Mouse (Mus musculus) hindbrain, embryonic 15.5 days (tissue): ENCODE measurements at regions not wholly inside any gene's neighbourhood (a gene's known extent, or its start where the extent isn't known, plus 50 kb on each side); places are given as distances from the start of the nearest gene placed in this dataset.
"Not testable (repeated sequence)": the region's sequence is repeated elsewhere in the genome, so short reads cannot be mapped to it uniquely, and the experiment has no call there.

Experiments used
- ATAC-seq: fragments of 200-750 bp; cut with Nextera tagmentation; 2 replicates; pipeline ENCODE4 v1.8.0; 2017; ENCODE audit warnings: low read depth, moderate number of reproducible peaks, moderate TSS enrichment; ENCODE audit not compliant: low FRiP score
- H3K27ac ChIP-seq: fragments of 300-500 bp; sonication (generic); replicated peaks from 2 replicates; pipeline ENCODE4 v1.5.1; 2015; ENCODE audit warnings: mild to moderate bottlenecking, inconsistent platforms
- H3K27me3 ChIP-seq: fragments of 300-500 bp; sonication (generic); 2 replicates; pipeline ENCODE4 v1.6.1; 2015; ENCODE audit warnings: control low read depth, inconsistent platforms
- H3K36me3 ChIP-seq: fragments of 300-500 bp; sonication (generic); 2 replicates; pipeline ENCODE4 v1.6.1; 2015; ENCODE audit warnings: control low read depth, inconsistent platforms
- H3K4me1 ChIP-seq: fragments of 300-500 bp; sonication (generic); replicated peaks from 2 replicates; pipeline ENCODE4 v1.6.1; 2015; ENCODE audit warnings: control low read depth, inconsistent platforms
- H3K4me2 ChIP-seq: fragments of 300-500 bp; sonication (generic); 2 replicates; pipeline ENCODE4 v1.6.1; 2015; ENCODE audit warnings: moderate library complexity, mild to moderate bottlenecking, inconsistent platforms
- H3K4me3 ChIP-seq: fragments of 300-500 bp; sonication (generic); 2 replicates; pipeline ENCODE4 v1.5.1; 2015; ENCODE audit warnings: mild to moderate bottlenecking, inconsistent platforms
- H3K9ac ChIP-seq: fragments of 300-500 bp; sonication (generic); 2 replicates; pipeline ENCODE4 v1.6.1; 2015; ENCODE audit warnings: inconsistent platforms
- H3K9me3 ChIP-seq: fragments of 300-500 bp; sonication (generic); 2 replicates; pipeline ENCODE4 v1.6.1; 2016; ENCODE audit warnings: control low read depth, inconsistent platforms
- WGBS: fragments of 180-500 bp; shearing (Covaris S2); methylation state at CpG from one replicate; pipeline ENCODE4 v1.1.7; 2015; 5-methylcytosine and 5-hydroxymethylcytosine counted together

GRCm38 (mm10) chr1:59425771-59426170 lies 56.5 kb upstream of the Fzd7 start:
- not testable (repeated sequence) for H3K4me3 ChIP-seq, H3K4me1 ChIP-seq, H3K27ac ChIP-seq, ATAC-seq, H3K9me3 ChIP-seq, H3K27me3 ChIP-seq, H3K4me2 ChIP-seq, H3K36me3 ChIP-seq, H3K9ac ChIP-seq
- WGBS, result 88% methylated on average over 1 of the region's 1 CpGs

GRCm38 (mm10) chr1:59426346-59427203 lies 55.6 kb upstream of the Fzd7 start:
- H3K36me3 ChIP-seq, result no peaks in the 10 kb centered on the region
- no peak overlapping the region for H3K9ac ChIP-seq
- no peak overlapping the region for H3K27ac ChIP-seq
- H3K4me2 ChIP-seq, result no peak overlapping the region
- H3K27me3 ChIP-seq, result no peaks in the 10 kb centered on the region
- ATAC-seq, result no peak
- 62% methylated on average over 9 of the region's 10 CpGs for WGBS
- H3K9me3 ChIP-seq, result no peaks in the 10 kb centered on the region
- no peak overlapping the region for H3K4me3 ChIP-seq
- peaks cover 6% of the 10 kb centered on the region; the same call in 1 of the 2 replicates for H3K4me1 ChIP-seq

- H3K4me3 ChIP-seq, result no peak overlapping the region
- no peak overlapping the region for H3K9ac ChIP-seq
- H3K9me3 ChIP-seq, result no peaks in the 10 kb centered on the region
- H3K4me2 ChIP-seq, result no peak overlapping the region
- no peak for ATAC-seq
- H3K27ac ChIP-seq, result no peak overlapping the region
- no peaks in the 10 kb centered on the region for H3K36me3 ChIP-seq
- peaks cover 6% of the 10 kb centered on the region; the same call in 1 of the 2 replicates for H3K4me1 ChIP-seq
- 53% methylated on average over 5 of the region's 5 CpGs for WGBS
- H3K27me3 ChIP-seq, result no peaks in the 10 kb centered on the region
Measured at GRCm38 (mm10) chr1:59427204-59427557, 55.0 kb upstream of the Fzd7 start.

- no peak overlapping the region for H3K9ac ChIP-seq
- 93% methylated on average over 4 of the region's 4 CpGs for WGBS
- H3K27me3 ChIP-seq, result no peaks in the 10 kb centered on the region
- H3K36me3 ChIP-seq, result no peaks in the 10 kb centered on the region
- H3K4me2 ChIP-seq, result no peak overlapping the region
- H3K4me3 ChIP-seq, result no peak overlapping the region
- no peak overlapping the region for H3K27ac ChIP-seq
- no peaks in the 10 kb centered on the region for H3K9me3 ChIP-seq
- no peaks in the 10 kb centered on the region; the same call in 1 of the 2 replicates for H3K4me1 ChIP-seq
- no peak for ATAC-seq
Measured at GRCm38 (mm10) chr1:59429289-59429688, 52.9 kb upstream of the Fzd7 start.

- Histone ChIP-seq H3K27me3 (no peaks in the 10 kb centered on the region), H3K4me1 (no peaks in the 10 kb centered on the region; the same call in 1 of the 2 replicates), H3K27ac (no peak overlapping the region), H3K9me3 (no peaks in the 10 kb centered on the region), H3K4me3 (no peak overlapping the region), H3K4me2 (no peak overlapping the region), H3K9ac (no peak overlapping the region), H3K36me3 (no peaks in the 10 kb centered on the region)
- no peak for ATAC-seq
- WGBS, result 80% methylated on average over 3 of the region's 3 CpGs
Measured at GRCm38 (mm10) chr1:59430234-59430633, 52.0 kb upstream of the Fzd7 start.

- no peak for ATAC-seq
- Histone ChIP-seq H3K4me3 (no peak overlapping the region), H3K36me3 (no peaks in the 10 kb centered on the region), H3K27ac (no peak overlapping the region), H3K9me3 (no peaks in the 10 kb centered on the region), H3K4me1 (no peaks in the 10 kb centered on the region; the same call in 1 of the 2 replicates), H3K9ac (no peak overlapping the region), H3K27me3 (no peaks in the 10 kb centered on the region), H3K4me2 (no peak overlapping the region)
- WGBS, result 90% methylated on average over 6 of the region's 6 CpGs
Measured at GRCm38 (mm10) chr1:59430886-59431486, 51.2 kb upstream of the Fzd7 start.
